Mouse (Mus musculus) cerebellum, adult (tissue): ENCODE measurements around the gene Arl13b.

Source experiments
- ATAC-seq: cut with Nextera tagmentation; 2 replicates; pipeline ENCODE4 v1.9.2; 2017; ENCODE audit warnings: mild to moderate bottlenecking, moderate library complexity, mixed read lengths; ENCODE audit not compliant: insufficient number of reproducible peaks, low FRiP score, low TSS enrichment

Gene Arl13b

GRCm38 (mm10) chr16:62822472-62822871 lies 24.4 kb downstream of the Arl13b start:
- ATAC-seq = no peak

- ATAC-seq = no peak
Observed at GRCm38 (mm10) chr16:62814491-62814890, 32.3 kb downstream of the Arl13b start, which contains the start of gene Stx19. Gene Stx19 (plus strand): TSS chr16:62814676.

GRCm38 (mm10) chr16:62813790-62814189 lies 33.0 kb downstream of the Arl13b start:
- no peak for ATAC-seq

- no peak for ATAC-seq
Observed at GRCm38 (mm10) chr16:62810855-62811254, 36.0 kb downstream of the Arl13b start.

GRCm38 (mm10) chr16:62807249-62807979 lies 39.4 kb downstream of the Arl13b start:
- peak; percentile 54; the same call in 1 of the 2 replicates for ATAC-seq

GRCm38 (mm10) chr16:62804621-62805020 lies 42.2 kb downstream of the Arl13b start:
- ATAC-seq = no peak

GRCm38 (mm10) chr16:62799839-62800238 lies 47.0 kb downstream of the Arl13b start:
- no peak for ATAC-seq

GRCm38 (mm10) chr16:62799426-62799825 lies 47.4 kb downstream of the Arl13b start:
- ATAC-seq = no peak

GRCm38 (mm10) chr16:62798808-62799207 lies 48.0 kb downstream of the Arl13b start:
- no peak for ATAC-seq

GRCm38 (mm10) chr16:62796608-62797007 lies 50.2 kb downstream of the Arl13b start:
- ATAC-seq = no peak

- peak; percentile 95 for ATAC-seq
Observed at GRCm38 (mm10) chr16:62786621-62787331, 60.1 kb downstream of the Arl13b start, which contains the start of gene Nsun3. Gene Nsun3 (minus strand): TSS chr16:62786818.

- no peak for ATAC-seq
Observed at GRCm38 (mm10) chr16:62782229-62782628, 64.6 kb downstream of the Arl13b start.

- no peak for ATAC-seq
Observed at GRCm38 (mm10) chr16:62778282-62778681, 68.6 kb downstream of the Arl13b start.

- no peak; the same call in 1 of the 2 replicates for ATAC-seq
Observed at GRCm38 (mm10) chr16:62776034-62776433, 70.8 kb downstream of the Arl13b start.

- no peak for ATAC-seq
Observed at GRCm38 (mm10) chr16:62773462-62773861, 73.4 kb downstream of the Arl13b start.

- no peak for ATAC-seq
Observed at GRCm38 (mm10) chr16:62758340-62758739, 88.5 kb downstream of the Arl13b start.

GRCm38 (mm10) chr16:62755307-62755706 lies 91.5 kb downstream of the Arl13b start:
- ATAC-seq = no peak

GRCm38 (mm10) chr16:62753597-62753996 lies 93.2 kb downstream of the Arl13b start:
- no peak for ATAC-seq

- ATAC-seq = no peak
Observed at GRCm38 (mm10) chr16:62753079-62753478, 93.8 kb downstream of the Arl13b start.

GRCm38 (mm10) chr16:62745875-62746274 lies 101.0 kb downstream of the Arl13b start:
- ATAC-seq = no peak
